Mouse (Mus musculus) lung, adult 2 months (tissue): ENCODE results near the gene Nfatc3. TPM values are rescaled to one million over a fixed set of nuclear protein-coding genes. Genes with fewer than 3 reads are reported as not detected.

Experiments
- DNase-seq: peaks from one replicate; pipeline ENCODE4 v3.0.0; 2022
- H3K4me1 ChIP-seq: fragments of 200-500 bp; 2 replicates; pipeline ENCODE4 v1.6.1; 2011; ENCODE audit warnings: low read length; ENCODE audit not compliant: control insufficient read depth, insufficient read depth
- H3K4me3 ChIP-seq: fragments of 200-500 bp; replicated peaks from 2 replicates; pipeline ENCODE3; 2011; ENCODE audit warnings: low read depth, mild to moderate bottlenecking, control low read depth, low read length; ENCODE audit errors: extremely low read depth
- CTCF ChIP-seq: fragments of 200-500 bp; IDR thresholded peaks from 2 replicates; pipeline ENCODE4 v1.5.1; 2011; ENCODE audit warnings: mild to moderate bottlenecking, low read length, control low read depth; ENCODE audit not compliant: insufficient read depth
- POLR2A ChIP-seq: fragments of 200-500 bp; IDR thresholded peaks from 2 replicates; pipeline ENCODE4 v1.6.1; 2011; ENCODE audit warnings: low read depth, mild to moderate bottlenecking, control low read depth, low read length, borderline replicate concordance; ENCODE audit errors: extremely low read depth
- WGBS: fragments of 180-500 bp; shearing (Covaris S2); methylation state at CpG from one replicate; pipeline ENCODE4 v1.1.7; 2018; 5-methylcytosine and 5-hydroxymethylcytosine counted together
- polyA plus RNA-seq: library from polyadenylated mRNA; depleted of rRNA; stranded (reverse); fragments of >200 nt; gene quantifications from 2 replicates; pipeline ENCODE4 v1.2.3, GENCODE M21; 2012

The Nfatc3 gene
- polyA plus RNA-seq, 1 experiment: 19.9 TPM

GRCm38 (mm10) chr8:106149801-106150652 lies 91.4 kb downstream of the Nfatc3 start, which contains the start of gene Pla2g15:
TSS of gene Pla2g15 (plus strand) at chr8:106150399.
- TF ChIP-seq POLR2A: peak; percentile 79; the same call in 1 of the 2 replicates
- no peak for TF ChIP-seq CTCF
- DNase-seq: peak; percentile 87
- 1% methylated on average over 38 of the region's 38 CpGs for WGBS
- Histone ChIP-seq H3K4me1 (0 out of 2 replicates have a peak, but pooled peaks cover 2% of the 10 kb centered on the region), H3K4me3 (peak within 1 kb of the TSS; percentile 70)

GRCm38 (mm10) chr8:106150653-106151000 lies 92.0 kb downstream of the Nfatc3 start:
- 16% methylated on average over 8 of the region's 8 CpGs for WGBS
- Histone ChIP-seq H3K4me3 (peak overlapping the region; percentile 70), H3K4me1 (0 out of 2 replicates have a peak, but pooled peaks cover 2% of the 10 kb centered on the region)
- TF ChIP-seq POLR2A (no peak), CTCF (no peak)
- DNase-seq: no peak

- TF ChIP-seq POLR2A: no peak
- no peak for TF ChIP-seq CTCF
- DNase-seq: no peak
- WGBS: 48% methylated on average over 9 of the region's 9 CpGs
- Histone ChIP-seq H3K4me1 (0 out of 2 replicates have a peak, but pooled peaks cover 2% of the 10 kb centered on the region), H3K4me3 (peak overlapping the region; percentile 70)
Observed at GRCm38 (mm10) chr8:106151041-106151440, 92.4 kb downstream of the Nfatc3 start.

- TF ChIP-seq POLR2A (no peak), CTCF (no peak)
- no peak overlapping the region for H3K4me3 ChIP-seq
- 50% methylated on average over 4 of the region's 4 CpGs for WGBS
Observed at GRCm38 (mm10) chr8:106152876-106153275, 94.2 kb downstream of the Nfatc3 start.

GRCm38 (mm10) chr8:106157419-106157818 lies 98.8 kb downstream of the Nfatc3 start:
- H3K4me1 ChIP-seq: no peaks in the 10 kb centered on the region
- 98% methylated on average over 1 of the region's 1 CpGs for WGBS
- H3K4me3 ChIP-seq: no peak overlapping the region
- DNase-seq: no peak
- no peak for TF ChIP-seq CTCF
- TF ChIP-seq POLR2A: no peak

More at GRCm38 (mm10) chr8:106152876-106153275, 94.2 kb downstream of the Nfatc3 start:
- DNase-seq: no peak
- H3K4me1 ChIP-seq: 0 out of 2 replicates have a peak, but pooled peaks cover 2% of the 10 kb centered on the region

GRCm38 (mm10) chr8:106158381-106158780 lies 99.7 kb downstream of the Nfatc3 start:
- Histone ChIP-seq H3K4me1 (no peaks in the 10 kb centered on the region), H3K4me3 (no peak overlapping the region)
- TF ChIP-seq POLR2A (no peak), CTCF (no peak)
- WGBS: 89% methylated on average over 10 of the region's 10 CpGs
- no peak for DNase-seq

GRCm38 (mm10) chr8:106159876-106160275 lies 101.2 kb downstream of the Nfatc3 start:
- TF ChIP-seq POLR2A (no peak), CTCF (no peak)
- WGBS: 92% methylated on average over 6 of the region's 6 CpGs
- Histone ChIP-seq H3K4me3 (no peak overlapping the region), H3K4me1 (no peaks in the 10 kb centered on the region)
- DNase-seq: no peak

GRCm38 (mm10) chr8:106163251-106163650 lies 104.6 kb downstream of the Nfatc3 start:
- H3K4me1 ChIP-seq: peaks cover 2% of the 10 kb centered on the region; the same call in 1 of the 2 replicates
- 82% methylated on average over 9 of the region's 9 CpGs for WGBS
- no peak for DNase-seq
- no peak for TF ChIP-seq CTCF
- TF ChIP-seq POLR2A: no peak
- no peak overlapping the region for H3K4me3 ChIP-seq

- 38% methylated on average over 4 of the region's 4 CpGs for WGBS
- no peak overlapping the region for H3K4me3 ChIP-seq
- peak; percentile 75 for DNase-seq
- H3K4me1 ChIP-seq: peaks cover 4% of the 10 kb centered on the region; the same call in 1 of the 2 replicates
- peak; percentile 74 for TF ChIP-seq CTCF
- TF ChIP-seq POLR2A: no peak
Observed at GRCm38 (mm10) chr8:106165460-106165859, 106.8 kb downstream of the Nfatc3 start.
